Mouse (Mus musculus): ENCODE measurements around the gene Zzef1.

- TF ChIP-seq POLR2A (IDR thresholded peaks at IDR 0.05; ENCODE audit: borderline replicate concordance, control insufficient read depth, low read depth, low read length) (no peak), CTCF (IDR thresholded peaks at IDR 0.05; ENCODE audit: control insufficient read depth, insufficient read depth, low read length) (no peak)
Measured at GRCm38 (mm10) chr11:72770816-72771215, 25.2 kb upstream of the Zzef1 start.

All from bone marrow, adult 2 months (tissue).